Mouse (Mus musculus): ENCODE data around the gene Aknad1.

Gene Aknad1

DNA sequence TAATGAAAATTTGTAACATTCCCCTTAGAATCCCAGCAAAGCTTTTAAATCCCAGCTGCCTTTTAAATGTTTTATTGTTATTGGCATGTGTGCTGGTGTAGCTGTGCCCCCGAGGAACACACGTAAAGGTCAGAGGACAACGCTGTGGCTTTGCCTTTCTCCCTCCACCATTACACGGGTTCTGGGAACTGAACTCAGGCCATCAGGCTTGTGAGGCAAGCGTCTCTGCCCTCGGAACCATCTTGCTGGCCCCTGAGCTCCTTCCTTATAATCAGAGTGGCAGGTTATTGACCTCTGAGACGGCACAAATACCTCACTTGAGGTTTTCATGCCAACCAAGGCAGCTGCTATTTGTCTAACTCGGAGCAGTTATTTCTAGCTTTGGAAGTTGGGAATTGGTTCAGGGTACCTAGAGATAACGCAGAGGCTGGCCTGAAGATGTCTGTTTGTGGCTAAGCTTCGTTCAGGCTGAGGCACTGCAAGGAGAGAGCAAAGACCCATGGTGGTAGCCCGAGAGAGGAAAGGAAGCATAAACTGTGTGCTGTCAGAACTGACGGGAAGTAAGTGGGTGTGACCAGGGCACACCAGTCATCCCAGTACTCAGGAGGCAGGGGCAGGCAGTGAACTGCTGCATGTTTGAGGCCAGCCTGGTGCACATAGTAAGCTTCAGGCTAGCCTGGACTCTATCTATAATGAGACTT, 48.4 kb downstream of the Aknad1 start:
- no peak for DNase-seq (ENCODE audit: low spot score in 2 of 2)

DNA sequence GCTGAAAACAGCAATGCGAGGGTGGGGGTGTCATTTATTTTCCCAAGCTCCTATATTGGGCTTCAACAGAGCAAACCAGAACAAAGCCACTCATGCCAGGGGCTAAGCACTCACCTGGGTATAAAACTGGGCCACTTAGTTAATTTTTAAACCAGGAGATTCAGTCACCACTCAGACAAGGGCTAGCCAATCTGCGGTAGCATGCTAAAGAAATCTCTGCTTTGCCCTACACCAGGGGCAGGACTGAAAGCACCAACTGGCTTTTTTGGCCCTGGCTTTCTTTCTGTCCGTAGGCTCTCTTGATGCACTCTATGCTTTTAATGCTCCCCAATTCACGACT, 49.0 kb downstream of the Aknad1 start:
- no peak for DNase-seq (ENCODE audit: low spot score in 2 of 2)

DNA sequence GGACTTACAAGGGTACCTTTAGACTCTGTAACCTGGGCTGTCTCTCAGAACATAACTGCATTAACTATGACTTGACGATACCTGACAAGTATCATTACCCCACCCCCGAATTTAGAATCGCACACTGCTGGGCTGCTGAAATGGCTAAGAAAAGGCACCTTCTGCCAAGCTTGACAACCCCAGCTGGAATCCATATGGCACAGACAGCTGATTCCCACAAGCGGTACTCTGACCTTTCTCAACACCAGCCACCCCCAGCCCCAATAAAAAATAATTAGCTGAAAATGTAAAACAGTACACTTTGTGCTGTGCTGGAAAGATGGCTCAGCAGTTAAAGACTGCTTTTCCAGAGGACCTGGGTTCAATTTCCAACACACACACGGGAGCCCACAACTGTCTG, 49.8 kb downstream of the Aknad1 start:
- no peak for DNase-seq (ENCODE audit: low spot score in 2 of 2)

DNA sequence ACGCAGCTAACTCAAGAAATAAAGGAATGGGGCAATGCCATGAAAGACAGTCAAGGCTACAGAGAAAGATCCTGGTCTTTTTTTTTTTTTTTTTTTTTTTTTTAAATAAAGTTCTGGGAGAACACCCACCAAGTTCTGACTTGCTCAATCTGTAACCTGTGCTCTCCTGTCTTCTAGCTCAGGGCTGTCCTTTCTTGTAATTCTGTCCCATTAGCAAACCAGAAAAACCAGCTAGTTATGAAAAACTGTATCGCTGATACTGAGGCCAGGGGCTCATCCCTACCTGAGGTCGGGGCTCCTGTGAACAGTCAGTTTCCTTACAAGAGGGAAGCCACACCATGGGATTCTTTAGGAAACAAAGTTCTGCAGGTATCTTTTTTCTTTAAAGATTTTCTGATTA, 51.0 kb downstream of the Aknad1 start:
- no peak for DNase-seq (ENCODE audit: low spot score in 2 of 2)

DNA sequence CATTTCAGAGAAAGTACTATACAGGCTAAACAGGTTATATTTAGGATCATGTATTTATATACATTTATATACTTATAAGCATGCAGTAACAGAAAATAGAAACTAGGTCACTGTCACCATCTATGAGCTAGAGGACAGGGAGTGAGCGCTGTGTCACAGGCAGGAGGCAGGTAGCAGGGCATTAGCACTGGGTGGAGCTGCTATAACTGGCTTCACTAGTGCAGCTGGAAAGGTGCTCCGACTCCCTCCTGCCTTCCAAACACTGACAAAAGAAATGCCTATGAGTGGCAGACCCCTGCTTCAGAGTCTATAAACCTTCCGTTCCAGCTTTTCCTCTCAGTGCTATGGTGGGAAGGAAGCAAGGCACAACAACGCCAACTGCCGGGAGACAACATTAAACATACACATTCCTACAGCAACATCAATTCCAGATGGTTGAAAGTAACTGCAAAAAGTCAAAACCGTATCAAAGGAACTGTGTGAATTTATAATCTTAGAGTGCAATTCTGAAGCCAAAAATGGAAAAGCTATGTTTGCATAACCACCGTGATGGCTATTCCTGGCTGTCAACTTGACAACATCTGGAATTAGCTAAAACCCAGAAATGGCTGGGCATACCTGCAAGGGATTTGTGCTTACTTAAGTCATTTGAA, 51.7 kb downstream of the Aknad1 start:
- DNase-seq (ENCODE audit: low spot score in 2 of 2), result no peak

DNA sequence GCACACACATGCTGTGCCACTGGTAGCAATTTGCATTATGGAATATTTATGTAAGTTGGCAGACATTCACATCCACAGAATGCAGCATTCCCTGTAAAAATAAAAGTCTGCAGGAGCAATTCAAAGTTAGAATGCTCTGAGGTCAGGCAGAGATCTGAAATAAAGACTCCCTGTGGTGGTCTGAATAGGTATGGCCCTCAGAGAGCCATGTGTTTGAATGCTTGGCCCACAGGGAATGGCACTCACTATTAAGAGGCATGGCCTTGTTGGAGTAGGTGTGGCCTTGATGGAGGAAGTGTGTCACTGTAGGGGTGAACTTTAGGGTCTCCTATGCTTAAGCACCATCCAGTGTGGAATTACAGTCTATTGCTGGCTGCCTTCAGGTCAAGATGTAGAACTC, 53.0 kb downstream of the Aknad1 start:
- DNase-seq (ENCODE audit: low spot score in 2 of 2), result no peak

DNA sequence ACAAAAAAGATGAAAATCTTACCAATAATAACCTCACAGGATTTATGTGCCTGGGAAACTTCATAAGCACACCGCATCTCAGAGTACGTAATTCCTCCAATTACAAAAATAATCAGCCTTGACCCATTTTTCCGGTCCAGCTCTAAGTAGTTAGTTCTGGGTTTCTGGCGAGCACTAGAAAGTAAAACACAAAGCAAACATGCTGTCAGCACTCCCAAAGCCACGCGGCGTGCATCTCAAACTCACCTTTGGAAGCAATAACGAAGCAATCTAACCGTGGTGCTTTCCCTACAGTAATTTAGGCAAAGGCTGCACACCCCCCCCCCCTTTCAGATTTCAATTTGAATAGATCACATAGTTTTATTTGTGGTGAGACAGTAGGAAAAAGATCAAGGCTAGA, 55.3 kb downstream of the Aknad1 start:
- DNase-seq (ENCODE audit: low spot score in 2 of 2), result no peak

DNA sequence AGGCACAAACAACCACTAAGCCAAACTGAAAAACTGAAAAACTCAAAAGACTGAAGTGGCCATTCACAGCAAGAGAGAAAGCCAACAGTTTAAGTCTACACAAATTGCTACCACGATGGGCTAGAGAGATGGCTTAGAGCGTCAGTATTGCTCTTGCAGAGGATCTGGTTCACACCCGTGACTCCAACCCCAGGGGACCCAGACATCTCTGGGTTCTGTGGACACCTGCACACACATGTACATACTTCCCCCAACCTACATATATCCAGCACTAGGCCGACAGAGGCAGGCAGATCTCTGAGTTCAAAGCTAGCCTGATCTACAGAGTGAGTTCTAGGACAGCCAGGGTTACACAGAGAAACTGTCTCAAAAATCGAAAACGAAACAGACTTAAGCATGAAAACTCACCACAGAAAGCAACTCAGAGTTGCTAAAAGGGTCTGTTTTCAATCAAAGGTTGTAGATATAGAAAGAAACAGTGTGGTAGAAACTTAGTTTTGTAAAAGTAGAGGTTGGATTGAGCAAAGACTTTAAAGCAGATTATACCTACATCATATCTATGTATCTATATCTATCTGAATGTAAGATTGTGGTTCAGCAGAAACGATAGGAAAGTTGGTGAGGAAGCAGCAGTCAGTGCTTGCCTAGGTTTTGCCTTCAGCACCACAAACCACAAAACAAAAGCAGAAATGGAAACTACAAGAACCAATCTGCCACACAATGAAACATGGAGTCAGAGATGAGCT, 56.3 kb downstream of the Aknad1 start:
- DNase-seq (ENCODE audit: low spot score in 2 of 2), result no peak

DNA sequence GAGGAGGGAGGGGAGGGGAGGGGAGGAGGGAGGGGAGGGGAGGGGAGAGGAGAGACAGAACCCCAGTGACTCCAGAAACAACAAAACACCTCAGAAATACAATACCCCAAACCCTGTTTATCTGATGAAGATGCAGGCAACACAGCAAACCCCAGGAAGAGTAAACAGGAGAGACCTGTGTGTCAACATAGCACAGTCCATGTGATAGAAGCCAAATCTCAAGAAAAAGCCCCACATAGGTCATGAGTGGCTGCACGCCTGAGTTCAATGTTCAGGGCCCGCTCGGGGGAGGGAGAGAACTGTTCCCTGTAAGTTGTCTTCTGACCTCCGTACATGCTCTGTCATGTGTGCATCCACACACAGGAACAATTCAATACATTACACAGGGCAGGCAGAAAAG, 56.9 kb downstream of the Aknad1 start:
- no peak for DNase-seq (ENCODE audit: low spot score in 2 of 2)

DNA sequence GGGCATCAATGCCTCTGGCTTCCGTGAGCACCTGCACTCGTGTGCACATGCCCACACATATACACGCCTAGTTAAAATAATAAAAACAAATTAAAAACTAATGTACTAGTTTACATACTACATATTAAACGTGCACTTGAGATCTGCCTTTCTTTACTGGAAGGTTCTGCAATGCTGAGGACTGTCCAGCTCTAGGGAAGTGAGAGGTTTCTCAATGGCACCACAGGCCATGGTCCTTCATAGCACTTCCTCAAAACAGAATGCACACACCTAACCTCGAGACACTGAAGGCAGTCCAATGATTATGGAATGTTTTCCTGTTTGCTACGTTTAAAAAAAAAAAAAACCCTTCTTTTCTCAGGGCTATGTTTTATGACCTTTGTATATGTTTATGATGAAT, 58.3 kb downstream of the Aknad1 start:
- DNase-seq (ENCODE audit: low spot score in 2 of 2), result no peak

DNA sequence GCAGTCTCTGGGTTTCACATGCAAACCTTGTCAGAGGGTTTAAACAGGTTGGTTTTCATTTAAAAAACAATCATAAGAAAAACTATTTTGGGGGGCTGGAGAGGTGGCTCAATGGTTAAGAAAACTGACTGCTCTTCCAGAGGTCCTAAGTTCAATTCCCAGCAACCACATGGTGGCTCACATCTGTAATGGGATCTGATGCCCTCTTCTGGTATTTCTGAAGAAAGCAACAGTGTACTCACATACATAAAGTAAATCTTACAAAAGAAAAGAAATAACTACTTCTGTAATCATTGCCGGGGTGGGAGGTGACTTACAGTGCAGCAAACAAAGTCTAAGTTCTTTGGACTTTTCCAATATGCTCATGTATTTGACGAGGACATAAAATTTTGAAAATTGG, 58.9 kb downstream of the Aknad1 start:
- no peak for DNase-seq (ENCODE audit: low spot score in 2 of 2)

DNA sequence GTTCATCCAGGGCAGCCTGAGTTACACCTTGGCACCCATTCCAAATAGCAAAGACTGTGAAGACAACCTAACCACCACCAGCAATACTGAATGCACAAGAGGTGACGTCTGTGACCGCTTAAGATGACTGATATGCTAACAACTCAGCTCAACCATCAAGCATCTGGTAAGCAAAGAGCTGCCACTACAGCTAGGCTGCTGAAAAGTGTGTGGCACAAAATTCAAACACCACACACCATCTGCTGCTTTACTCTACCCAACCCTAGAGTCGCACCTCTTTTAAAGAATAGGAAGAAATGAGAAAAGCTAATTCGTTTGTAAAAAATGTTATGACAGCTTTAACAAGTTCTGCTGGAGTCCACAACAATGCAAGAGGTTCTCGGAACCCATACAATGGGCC, 66.2 kb downstream of the Aknad1 start:
- peak in 1 of 2 experiments; percentile 14 for DNase-seq (ENCODE audit: low spot score in 2 of 2)

DNA sequence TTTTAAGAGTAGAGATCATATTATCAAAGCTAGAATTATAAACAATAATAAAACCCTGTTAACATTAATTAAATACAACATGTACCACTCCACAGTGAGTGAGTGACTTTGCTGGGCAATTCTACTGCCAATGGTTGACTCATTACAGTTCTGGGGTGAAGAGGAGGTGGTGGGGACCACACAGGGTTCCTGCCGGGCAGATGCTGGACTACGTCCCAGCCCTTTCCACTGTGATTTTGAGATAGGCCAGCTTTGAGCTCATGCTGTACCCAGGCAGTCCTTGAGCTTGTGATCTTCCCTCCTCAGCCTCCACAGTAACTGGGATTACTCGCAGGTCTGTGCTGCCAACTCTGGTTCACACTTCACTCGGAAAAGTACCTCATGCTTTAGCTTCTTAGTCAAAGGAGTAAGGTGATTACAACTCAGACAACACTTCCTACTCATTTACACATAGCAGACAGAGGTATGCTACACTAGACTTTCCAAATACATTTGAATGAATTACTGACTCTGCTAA, 71.3 kb downstream of the Aknad1 start:
- no peak for DNase-seq (ENCODE audit: low spot score in 2 of 2)

DNA sequence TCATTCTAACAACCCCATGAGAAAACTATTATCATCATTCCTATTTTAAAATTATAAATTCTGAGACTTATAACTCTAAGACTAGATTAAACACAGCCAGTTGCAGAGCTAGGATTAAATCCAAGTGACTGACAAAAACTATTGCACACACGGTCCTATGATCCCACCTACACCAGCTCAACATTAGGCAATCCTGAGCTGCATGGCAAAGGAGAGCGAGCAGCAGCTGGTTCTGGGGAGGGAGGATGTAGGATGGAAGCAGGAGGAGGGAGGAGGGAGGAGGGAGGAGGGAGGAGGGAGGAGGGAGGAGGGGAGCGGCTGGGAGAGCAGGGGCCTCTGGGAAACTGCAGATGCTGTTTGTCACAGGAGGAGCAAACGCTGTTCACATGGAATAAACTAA, 76.2 kb downstream of the Aknad1 start:
- no peak for DNase-seq (ENCODE audit: low spot score in 2 of 2)

DNA sequence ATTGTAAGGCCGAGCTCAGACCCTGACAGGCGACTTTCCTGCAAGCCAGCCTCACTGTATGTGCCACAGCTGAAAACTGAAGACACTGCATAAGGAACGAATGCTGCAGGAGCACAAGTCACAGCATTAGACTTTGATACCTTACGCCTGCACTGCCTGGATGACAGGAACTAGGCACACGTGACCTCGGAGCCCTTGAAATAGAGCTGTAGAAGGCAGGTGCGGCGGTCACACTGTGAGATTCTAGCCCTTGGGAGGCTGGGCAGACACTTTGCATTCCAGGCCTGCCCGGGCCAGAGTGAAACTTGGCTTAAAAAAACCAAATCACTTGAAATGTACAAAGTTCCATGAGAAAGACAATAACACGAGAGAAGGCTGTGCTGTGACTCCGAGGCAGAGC, 91.0 kb downstream of the Aknad1 start:
- DNase-seq (ENCODE audit: low spot score in 2 of 2), result no peak

DNA sequence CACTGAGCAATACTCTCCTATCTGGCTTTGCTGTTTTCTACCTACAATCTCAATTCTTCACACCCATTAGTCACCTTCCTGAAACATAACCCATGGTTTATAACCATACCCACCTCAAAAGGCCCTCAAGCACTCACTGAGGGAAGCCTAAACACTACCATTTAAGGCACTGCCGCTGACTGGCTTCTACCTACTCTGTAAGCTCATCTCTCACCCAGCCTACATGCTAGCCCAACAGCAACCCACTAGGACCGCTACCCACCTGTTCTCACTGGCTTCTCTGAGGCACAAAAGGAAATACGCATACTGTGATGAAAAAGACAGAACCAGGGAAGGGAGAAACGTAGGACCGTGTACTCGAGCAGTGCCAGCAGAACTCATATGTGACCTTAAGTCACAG, 92.3 kb downstream of the Aknad1 start:
- DNase-seq (ENCODE audit: low spot score in 2 of 2), result no peak

Data from left cerebral cortex, adult 9 months (tissue).